Mouse (Mus musculus): ENCODE measurements around the gene Gm4216. TPM values are rescaled to one million over a fixed set of nuclear protein-coding genes. Genes with fewer than 3 reads are reported as not detected.

Gm4216 gene
- polyA plus RNA-seq (2015; fragmentation: Nextera tagmentation; extraction: Ambion mirVana), result not detected in 2 replicates

GRCm38 (mm10) chr7:23019823-23020222 lies at the start of gene Gm4216:
Gm4216 (minus strand) TSS chr7:23019923.

GRCm38 (mm10) chr7:23067356-23067755 lies 47.6 kb upstream of the Gm4216 start, which contains the start of gene Gm8720:
Gm8720 (minus strand) TSS chr7:23067456.

GRCm38 (mm10) chr7:23055240-23055639 lies 35.5 kb upstream of the Gm4216 start, which contains the start of gene Vmn1r163:
Vmn1r163 (plus strand) TSS chr7:23055540.

GRCm38 (mm10) chr7:22984573-22984972 lies 35.1 kb downstream of the Gm4216 start, which contains the start of gene Gm4214:
Gm4214 (minus strand) TSS chr7:22984673.

Other genes starting within 250 kb of the Gm4216 start
- not detected in 2 replicates for gene Vmn1r158, start 229.1 kb downstream of the Gm4216 start, polyA plus RNA-seq (2015; fragmentation: Nextera tagmentation; extraction: Ambion mirVana)
- not detected in 2 replicates for gene Vmn1r159, start 176.3 kb downstream of the Gm4216 start, polyA plus RNA-seq (2015; fragmentation: Nextera tagmentation; extraction: Ambion mirVana)
- gene Vmn1r160, start 148.7 kb downstream of the Gm4216 start, polyA plus RNA-seq (2015; fragmentation: Nextera tagmentation; extraction: Ambion mirVana), result not detected in 2 replicates
- not detected in 2 replicates for gene Gm4214, start 35.2 kb downstream of the Gm4216 start, polyA plus RNA-seq (2015; fragmentation: Nextera tagmentation; extraction: Ambion mirVana)
- not detected in 2 replicates for gene Vmn1r163, start 35.6 kb upstream of the Gm4216 start, polyA plus RNA-seq (2015; fragmentation: Nextera tagmentation; extraction: Ambion mirVana)
- not detected in 2 replicates for gene Gm8720, start 47.5 kb upstream of the Gm4216 start, polyA plus RNA-seq (2015; fragmentation: Nextera tagmentation; extraction: Ambion mirVana)
- not detected in 2 replicates for gene Gm10662, start 124.6 kb upstream of the Gm4216 start, polyA plus RNA-seq (2015; fragmentation: Nextera tagmentation; extraction: Ambion mirVana)
- gene Vmn1r165, start 197.4 kb upstream of the Gm4216 start, polyA plus RNA-seq (2015; fragmentation: Nextera tagmentation; extraction: Ambion mirVana), result not detected in 2 replicates
- not detected in 2 replicates for gene Vmn1r166, start 231.8 kb upstream of the Gm4216 start, polyA plus RNA-seq (2015; fragmentation: Nextera tagmentation; extraction: Ambion mirVana)